Mouse (Mus musculus) layer of hippocampus, adult 18-20 months (tissue): Measurements from ENCODE around the gene Ddx59. TPM values are rescaled to one million over a fixed set of nuclear protein-coding genes. Genes with fewer than 3 reads are reported as not detected.

Source experiments
- DNase-seq, 2 experiments: peaks; one replicate each; pipeline ENCODE4 v3.0.0; 2022; ENCODE audit warnings: low spot score in 2 of 2
- total RNA-seq, 2 experiments: library from RNA; stranded (reverse); gene quantifications; 2 replicates each; pipeline ENCODE4 v1.2.3; 2021

Ddx59 gene
- total RNA-seq, 2 experiments from 2014 or later = 9.2 to 10.0 TPM

DNA sequence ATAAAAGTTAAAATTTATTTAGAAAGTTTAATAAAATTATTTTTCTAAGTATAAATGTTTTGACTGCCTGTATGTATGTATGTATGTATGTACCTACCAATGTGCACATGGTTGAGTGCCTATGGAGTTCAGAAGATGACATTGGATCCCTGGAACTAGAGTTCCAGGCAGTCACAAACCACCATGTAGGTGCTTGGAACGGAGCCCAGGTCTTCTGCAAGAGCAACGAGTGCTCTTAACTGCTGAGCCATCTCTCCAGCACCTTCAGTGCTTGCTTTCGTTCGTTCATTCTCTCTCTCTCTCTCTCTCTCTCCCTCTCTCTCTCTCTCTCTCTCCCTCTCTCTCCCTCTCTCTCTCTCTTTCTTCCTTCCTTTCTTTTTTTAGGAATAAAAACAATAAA lies 32.3 kb downstream of the Ddx59 start:
- no peak for DNase-seq

DNA sequence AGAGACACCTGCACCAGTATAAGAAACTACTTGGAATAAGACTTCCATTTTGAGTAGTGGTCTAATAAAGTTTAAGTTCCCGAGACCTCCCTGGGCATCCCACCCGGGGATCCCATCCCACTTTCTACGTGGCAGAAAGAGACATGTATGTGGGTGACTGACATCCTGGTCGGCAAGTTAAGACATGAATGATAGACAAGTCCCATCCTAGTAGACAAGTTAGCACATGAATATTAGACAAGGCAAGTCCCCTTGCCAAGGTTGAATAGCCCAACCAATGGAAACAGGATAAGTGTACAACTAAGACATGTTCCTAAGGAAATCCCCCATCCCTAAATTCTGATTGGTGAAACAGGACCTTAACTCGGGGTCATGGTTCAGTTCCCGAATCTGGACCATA lies 34.5 kb downstream of the Ddx59 start:
- DNase-seq = no peak

DNA sequence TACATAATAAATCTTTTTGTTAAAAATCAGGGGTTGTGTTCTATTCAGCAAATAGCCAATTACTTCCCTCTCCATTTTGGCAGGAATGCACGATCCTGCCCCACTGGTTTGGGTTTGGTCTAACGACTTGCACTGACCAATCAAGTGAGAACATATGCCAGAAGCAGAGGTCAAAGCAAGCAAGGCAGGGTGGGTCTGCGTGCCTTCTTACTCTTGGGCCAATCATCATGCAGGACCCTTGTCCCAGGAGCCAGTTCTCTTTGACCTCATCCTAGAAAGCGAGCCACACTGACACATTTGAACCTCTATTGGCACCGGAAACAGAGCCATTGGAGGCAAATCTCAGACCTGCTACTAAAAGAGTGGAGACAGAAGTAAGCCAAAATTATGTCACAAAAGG lies 35.1 kb downstream of the Ddx59 start:
- DNase-seq = no peak

DNA sequence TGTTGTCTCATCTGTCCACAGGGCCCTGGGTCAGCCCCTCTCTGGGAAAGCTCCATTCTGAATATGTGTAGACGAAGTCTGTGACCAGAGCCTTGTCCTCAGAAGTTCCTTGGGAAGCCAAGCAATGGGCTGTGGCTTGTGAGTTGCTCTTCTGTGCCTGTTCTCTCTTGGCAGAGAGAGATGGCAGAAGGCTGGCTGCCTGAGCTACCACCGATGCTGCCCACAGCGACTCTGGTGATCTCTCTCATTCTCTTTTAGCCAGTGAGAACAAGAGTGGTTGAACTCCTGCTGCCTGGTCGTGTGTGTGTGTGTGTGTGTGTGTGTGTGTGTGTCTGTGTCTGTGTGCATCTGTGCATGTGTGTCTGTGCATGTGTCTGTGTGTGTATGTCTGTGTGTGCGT lies 37.4 kb downstream of the Ddx59 start:
- DNase-seq = no peak

DNA sequence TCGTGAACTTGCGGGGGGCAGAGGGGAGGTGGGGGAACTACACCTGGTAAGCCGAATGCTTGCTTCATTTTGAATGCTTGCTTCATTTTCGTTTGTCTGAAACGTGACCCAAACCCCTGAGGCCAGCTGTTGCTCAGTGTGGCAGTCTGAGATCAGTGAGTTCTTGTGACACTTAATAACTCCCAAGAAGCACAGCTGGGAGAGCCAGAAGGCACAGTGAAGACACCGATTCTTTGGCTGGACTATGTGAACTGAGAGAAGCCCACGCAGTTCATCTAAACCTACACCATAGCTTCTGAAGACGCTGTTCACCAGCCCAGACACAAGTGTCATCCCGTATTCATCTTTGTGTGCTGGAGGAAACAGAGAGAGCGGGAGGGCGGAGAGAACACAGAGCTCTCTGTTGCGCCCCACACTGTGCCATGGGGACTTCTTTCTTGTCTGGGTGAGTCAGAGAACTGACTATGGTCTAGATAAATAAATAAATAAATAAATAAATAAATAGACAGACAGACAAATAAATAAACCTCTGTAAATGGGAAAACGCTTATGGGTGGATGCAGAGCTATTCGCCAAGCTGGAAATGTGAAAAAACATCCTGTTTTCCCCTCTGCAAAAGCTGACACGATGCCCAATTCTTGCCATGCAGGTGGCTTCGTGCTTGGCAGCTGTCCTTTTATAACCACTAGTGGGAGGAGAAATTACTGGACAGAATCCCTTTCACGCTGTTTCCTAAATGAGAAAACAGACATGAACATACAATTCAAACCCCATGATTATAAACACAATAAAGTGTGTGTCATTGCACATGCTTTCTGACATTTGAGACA lies 40.9 kb downstream of the Ddx59 start:
- peak in 1 of 2 experiments; percentile 26 for DNase-seq

DNA sequence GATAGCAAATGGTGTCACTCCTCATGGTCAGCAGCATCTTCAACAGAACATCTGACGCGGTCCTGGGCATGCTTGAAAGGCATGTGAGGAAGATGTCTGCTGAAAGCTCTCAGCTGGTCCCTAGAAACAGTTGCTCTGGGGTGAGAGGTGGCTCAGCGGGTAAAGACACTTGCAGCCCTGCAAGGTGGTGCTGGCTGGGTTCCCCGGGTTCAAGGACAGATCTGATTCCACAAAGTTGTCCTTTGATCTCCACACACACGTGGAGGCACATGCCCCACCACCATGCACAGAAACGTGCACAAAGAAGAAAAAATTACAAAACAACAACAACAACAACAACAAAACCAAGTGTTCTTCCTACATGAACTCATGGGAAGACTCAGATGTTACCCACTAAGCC lies 41.7 kb downstream of the Ddx59 start:
- no peak for DNase-seq

DNA sequence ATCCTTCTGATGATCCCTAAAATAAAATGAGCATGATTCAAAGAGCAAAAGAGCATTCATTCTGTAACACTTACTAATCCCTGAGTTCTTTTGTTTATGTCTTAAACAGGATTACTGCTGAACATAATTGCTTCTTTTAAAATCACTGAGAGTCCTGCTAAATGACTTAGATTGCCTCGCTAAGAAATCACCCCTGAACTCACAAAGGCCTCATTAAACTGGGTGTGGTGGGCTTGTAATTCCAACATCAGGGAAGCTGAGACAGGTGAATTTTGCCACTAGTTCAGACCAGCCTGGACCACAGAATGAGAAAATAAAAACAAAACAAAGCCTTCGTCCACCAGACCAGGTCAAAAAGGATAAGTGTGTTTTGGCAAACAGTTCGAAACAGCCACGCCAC lies 42.3 kb downstream of the Ddx59 start:
- DNase-seq = no peak

DNA sequence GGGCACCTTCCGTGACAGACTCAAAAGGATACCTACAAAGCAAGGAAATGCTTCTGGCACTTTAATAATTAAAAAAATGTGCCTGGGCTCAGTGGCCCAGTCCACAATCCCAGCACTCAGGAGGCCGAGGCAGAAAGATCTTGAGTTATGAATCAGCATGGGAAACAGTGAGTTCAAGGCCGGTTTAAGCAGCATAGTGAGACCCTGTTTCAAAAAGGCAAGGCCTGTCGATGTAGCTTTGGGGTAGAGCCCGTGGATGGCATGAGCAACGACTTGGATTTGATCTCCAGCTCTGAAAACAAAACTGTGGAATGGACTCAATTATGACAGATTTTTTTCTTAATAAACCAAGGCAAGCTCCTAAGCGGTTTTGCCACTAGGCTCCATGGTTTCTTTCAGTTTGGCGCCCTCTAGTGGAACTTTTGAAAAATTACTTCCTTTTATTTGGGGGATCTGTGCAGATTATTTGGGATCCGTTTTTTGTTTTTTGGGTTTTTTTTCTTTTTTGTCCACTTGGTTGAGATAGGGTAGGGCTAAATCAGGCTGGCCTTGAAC lies 43.7 kb downstream of the Ddx59 start:
- peak; percentile 8 to 32 for DNase-seq

DNA sequence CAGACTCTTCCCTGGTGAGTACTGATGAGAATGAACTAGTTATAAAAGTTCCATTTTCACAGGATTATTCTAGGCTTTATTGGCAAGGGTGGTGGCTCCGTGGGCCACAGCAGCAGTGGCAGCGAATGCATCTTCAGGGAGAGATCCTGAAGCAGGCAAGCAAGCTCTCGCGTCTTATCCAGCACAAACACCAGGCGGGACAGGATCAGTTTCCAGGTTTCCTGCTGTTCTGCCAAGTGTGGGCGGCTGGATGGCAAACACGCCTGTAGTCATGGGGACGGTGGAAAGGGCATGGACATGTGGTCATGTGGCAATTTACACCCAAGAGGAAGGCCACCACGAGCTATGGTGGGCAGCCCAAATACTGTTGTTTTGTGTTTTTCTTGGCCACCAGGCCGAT lies 47.4 kb downstream of the Ddx59 start:
- DNase-seq = no peak

DNA sequence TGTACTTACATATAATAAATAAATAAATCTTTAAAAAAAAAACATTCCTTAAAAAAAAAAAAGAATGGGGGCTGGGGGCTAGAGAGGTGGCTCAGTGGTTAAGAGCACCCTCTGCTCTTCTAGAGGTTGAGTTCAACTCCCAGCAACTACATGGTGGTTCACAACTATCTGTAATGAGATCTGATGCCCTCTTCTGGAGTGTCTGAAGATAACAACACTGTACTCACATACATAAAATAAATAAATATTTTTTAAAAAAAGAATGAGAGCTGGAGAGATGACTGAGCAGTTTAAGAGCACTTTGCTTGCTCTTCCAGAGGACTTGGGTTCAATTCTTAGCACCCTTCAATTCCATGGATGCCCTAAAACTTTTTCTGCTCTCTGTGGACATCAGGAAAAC lies 50.1 kb downstream of the Ddx59 start:
- no peak for DNase-seq

DNA sequence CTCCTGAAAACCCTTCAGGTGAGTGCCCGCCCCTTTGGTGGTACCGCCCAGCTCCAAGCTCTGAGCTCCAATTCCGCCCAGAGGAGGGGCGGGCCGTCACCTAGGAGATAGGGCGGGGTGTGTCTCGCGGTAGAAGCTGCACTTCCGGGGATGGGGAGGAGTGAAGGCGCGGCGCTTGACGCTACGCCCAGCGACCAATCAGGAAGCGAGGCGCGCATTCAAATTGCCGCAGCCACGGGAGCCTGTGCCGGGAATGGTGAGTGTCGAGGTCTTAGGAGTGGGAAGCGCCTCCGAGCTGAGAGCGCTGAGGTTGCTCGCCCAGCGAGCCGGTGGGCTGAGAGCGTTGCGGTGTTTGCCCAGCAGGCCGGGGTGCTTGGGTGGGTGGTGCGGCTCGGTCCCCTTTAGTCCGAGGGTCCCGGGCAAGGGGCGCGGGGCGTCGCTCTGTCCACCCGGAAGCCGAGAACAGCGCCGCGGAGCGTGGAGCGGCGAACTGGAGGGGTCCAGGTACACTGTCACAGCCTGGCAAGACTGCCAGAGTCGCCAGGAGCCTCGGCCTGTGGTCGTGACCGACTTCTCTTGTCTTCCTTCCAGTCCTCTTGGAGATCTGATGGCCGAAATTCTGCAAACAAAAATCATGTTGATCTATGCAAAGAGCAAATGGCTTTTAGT lies 51.2 kb downstream of the Ddx59 start, which contains the start of gene Kif14:
Kif14 (plus strand) TSS at position 201 of the 669 bp plus-strand sequence.
- peak; percentile 86 to 92 for DNase-seq

DNA sequence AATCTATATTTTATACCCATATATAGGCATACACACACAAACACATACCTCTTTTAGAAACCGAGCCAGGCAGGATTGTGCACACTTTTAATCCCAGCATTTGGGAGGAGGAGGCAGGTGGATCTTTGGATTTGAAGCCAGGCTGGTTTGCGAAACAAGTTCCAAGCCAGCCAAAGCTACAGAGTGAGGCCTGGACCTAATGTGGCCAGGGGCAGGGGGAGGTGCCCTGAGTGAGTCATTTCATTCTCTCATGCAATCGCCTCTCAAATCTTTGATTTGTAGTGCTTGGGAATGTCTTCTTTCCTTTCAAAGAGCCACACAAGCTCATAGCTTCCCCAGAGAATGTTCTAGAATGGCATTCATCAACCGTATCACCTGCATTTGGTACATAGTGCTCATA lies 54.3 kb downstream of the Ddx59 start:
- DNase-seq = no peak

DNA sequence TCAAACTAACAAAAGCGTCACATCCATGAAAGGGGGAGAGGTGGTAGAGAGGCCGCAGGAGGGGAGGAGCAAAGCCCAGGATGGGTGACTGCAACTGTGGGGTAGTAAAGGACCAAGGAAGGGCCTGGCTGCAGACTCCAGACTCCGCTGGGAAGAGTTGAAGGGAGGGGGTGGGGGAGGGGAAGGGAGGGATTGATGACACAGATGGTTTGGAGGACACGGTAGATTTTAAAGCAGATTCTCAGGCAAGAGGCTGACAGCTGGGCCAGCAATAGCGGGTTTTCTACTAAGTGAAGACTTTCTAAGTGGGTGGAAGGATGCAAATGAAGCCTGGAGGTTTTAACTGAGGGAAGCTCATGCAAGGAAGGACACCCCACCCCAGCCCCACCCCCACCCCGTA lies 55.4 kb downstream of the Ddx59 start:
- peak in 1 of 2 experiments; percentile 55 for DNase-seq

Other genes with a start within 250 kb of the Ddx59 start
- gene Mroh3, start 202.4 kb upstream of the Ddx59 start, total RNA-seq = under 1 TPM; 0.41 to 0.54 TPM
- 1 to 10 TPM; 2.7 to 3.0 TPM for gene Inava, start 181.0 kb upstream of the Ddx59 start, total RNA-seq
- 1 to 10 TPM; 3.7 to 4.2 TPM for gene Gpr25, start 154.4 kb upstream of the Ddx59 start, total RNA-seq
- gene Camsap2, start 69.2 kb upstream of the Ddx59 start, total RNA-seq = 100 to 1,000 TPM; 129 to 136 TPM
- gene Kif14, start 51.1 kb downstream of the Ddx59 start, total RNA-seq = under 1 TPM; 0.13 to 0.20 TPM
- gene Zfp281, start 209.6 kb downstream of the Ddx59 start, total RNA-seq = 10 to 100 TPM; 33.1 to 36.0 TPM